Mouse (Mus musculus) skeletal muscle tissue, adult 2 months (tissue): Measurements from ENCODE around the gene St3gal3.
A peak's percentile ranks its signal among the peaks of the same experiment; 100 is the strongest.

Experiments
- DNase-seq: peaks from one replicate; pipeline ENCODE4 v3.0.0-alpha.2; 2012; ENCODE audit warnings: low read depth, low spot score

St3gal3 gene

GRCm38 (mm10) chr4:117904094-117904493 is 230.6 kb downstream of the St3gal3 start:
- DNase-seq = no peak

- no peak for DNase-seq
Measured at GRCm38 (mm10) chr4:117898111-117898510, 236.6 kb downstream of the St3gal3 start.

GRCm38 (mm10) chr4:117896031-117896430 is 238.7 kb downstream of the St3gal3 start:
- DNase-seq = no peak

- no peak for DNase-seq
Measured at GRCm38 (mm10) chr4:117895339-117895738, 239.4 kb downstream of the St3gal3 start.

- no peak for DNase-seq
Measured at GRCm38 (mm10) chr4:117894601-117895000, 240.1 kb downstream of the St3gal3 start.

- DNase-seq = no peak
Measured at GRCm38 (mm10) chr4:117893376-117893775, 241.3 kb downstream of the St3gal3 start.

GRCm38 (mm10) chr4:117891738-117892161 is 243.0 kb downstream of the St3gal3 start, which contains the start of gene Dph2:
Dph2 (minus strand) TSS chr4:117892032.
- peak; percentile 86 for DNase-seq

GRCm38 (mm10) chr4:117890750-117891149 is 244.0 kb downstream of the St3gal3 start:
- DNase-seq = no peak

- no peak for DNase-seq
Measured at GRCm38 (mm10) chr4:117890031-117890430, 244.7 kb downstream of the St3gal3 start.

- no peak for DNase-seq
Measured at GRCm38 (mm10) chr4:117889471-117889870, 245.2 kb downstream of the St3gal3 start.

- no peak for DNase-seq
Measured at GRCm38 (mm10) chr4:117887920-117888319, 246.8 kb downstream of the St3gal3 start.

- peak; percentile 86 for DNase-seq
Measured at GRCm38 (mm10) chr4:117887133-117887532, 247.6 kb downstream of the St3gal3 start, which contains the start of gene Atp6v0b. Atp6v0b (minus strand) TSS chr4:117887333.

GRCm38 (mm10) chr4:117886644-117887043 is 248.1 kb downstream of the St3gal3 start:
- no peak for DNase-seq

- no peak for DNase-seq
Measured at GRCm38 (mm10) chr4:117885994-117886393, 248.7 kb downstream of the St3gal3 start.

GRCm38 (mm10) chr4:117885093-117885492 is 249.6 kb downstream of the St3gal3 start:
- DNase-seq = no peak

- no peak for DNase-seq
Measured at GRCm38 (mm10) chr4:117884146-117884545, 250.6 kb downstream of the St3gal3 start.

GRCm38 (mm10) chr4:117882701-117883691 is 251.7 kb downstream of the St3gal3 start, which contains the start of gene B4galt2:
B4galt2 (minus strand) TSS chr4:117883487.
- no peak for DNase-seq
